Mouse (Mus musculus): ENCODE measurements around the gene Krtap29-1.

Krtap29-1 gene

DNA sequence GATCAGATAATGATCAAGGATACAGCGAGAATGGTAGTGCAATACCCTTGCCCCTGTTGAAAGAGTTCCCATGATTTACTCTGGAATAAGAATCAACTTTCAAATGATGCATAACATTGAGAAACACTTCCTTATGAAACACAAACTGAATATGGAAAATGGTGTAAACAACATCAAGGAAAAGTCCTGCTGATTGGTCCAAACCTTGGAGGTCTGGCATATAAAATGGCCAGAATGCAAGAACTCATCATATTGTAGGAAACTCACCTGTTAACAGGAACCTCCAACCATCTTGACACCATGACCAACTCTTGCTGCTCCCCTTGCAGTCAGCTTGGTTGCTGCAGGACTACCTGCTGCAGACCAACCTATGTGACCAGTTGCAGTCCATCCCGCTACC, 30.7 kb downstream of the Krtap29-1 start, which contains the start of gene Krtap9-5:
Gene Krtap9-5, plus strand, starts transcription at position 301 of the 400 bp plus-strand sequence.
- no peak for DNase-seq (ENCODE audit: low spot score in 2 of 2)

DNA sequence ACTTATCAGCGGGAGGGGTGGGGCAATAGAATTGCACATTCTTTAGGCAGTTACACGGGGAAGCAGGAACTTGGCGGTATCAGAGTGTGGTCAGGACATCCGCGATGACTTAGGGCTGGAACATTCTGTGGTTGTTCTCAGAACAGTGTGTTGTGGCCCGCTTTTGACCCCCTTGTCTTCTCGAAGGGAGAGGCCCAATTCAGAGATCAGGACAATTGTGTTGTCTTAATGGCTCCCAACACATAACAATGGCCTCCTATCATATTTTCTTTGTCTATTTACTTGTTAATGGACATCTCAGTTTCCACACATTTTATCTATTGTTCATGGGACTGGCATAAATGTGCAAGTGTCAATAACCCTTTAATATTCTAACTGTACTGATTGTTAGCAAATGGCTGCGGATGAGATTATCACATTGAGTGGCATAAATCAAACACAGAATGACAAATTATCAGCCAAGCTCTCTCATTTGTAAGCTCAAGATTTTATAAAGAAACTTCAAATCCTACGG, 41.0 kb downstream of the Krtap29-1 start:
- no peak for DNase-seq (ENCODE audit: low spot score in 2 of 2)

DNA sequence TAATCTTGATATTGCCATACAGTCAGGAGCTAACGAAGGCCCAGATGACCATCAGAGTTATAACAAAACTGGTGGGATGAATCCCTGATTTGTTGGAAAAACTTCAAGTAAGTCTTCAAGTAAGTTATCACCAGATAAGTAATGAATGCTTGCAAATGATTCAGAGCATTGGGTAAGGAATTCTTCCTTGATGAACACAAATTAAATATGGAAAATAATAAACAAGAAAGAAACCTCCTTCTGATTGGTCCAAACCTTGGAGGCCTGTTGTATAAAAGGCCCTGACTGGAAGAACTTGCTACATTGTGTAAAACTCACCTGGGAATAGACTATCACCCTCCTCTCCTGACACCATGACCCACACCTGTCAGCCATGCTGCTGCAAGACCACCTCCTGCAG, 42.9 kb downstream of the Krtap29-1 start, which contains the start of gene Krtap31-2:
Gene Krtap31-2, plus strand, starts transcription at position 301 of the 400 bp plus-strand sequence.
- DNase-seq (ENCODE audit: low spot score in 2 of 2): no peak
